Mouse (Mus musculus) limb, embryonic 10.5 days (tissue): Measurements from ENCODE around the gene Olfr12. TPM values are rescaled to one million over a fixed set of nuclear protein-coding genes. Genes with fewer than 3 reads are reported as not detected.

ENCODE experiments used
- DNase-seq: peaks from one replicate; pipeline ENCODE4 v3.0.0-alpha.2; 2017; ENCODE audit warnings: low spot score
- H3K27ac ChIP-seq: fragments of 300-500 bp; sonication (generic); 2 replicates; pipeline ENCODE4 v1.5.1; 2016; ENCODE audit warnings: mild to moderate bottlenecking
- H3K27me3 ChIP-seq: fragments of 300-500 bp; sonication (generic); 2 replicates; pipeline ENCODE4 v1.6.1; 2016; ENCODE audit warnings: low read depth, mild to moderate bottlenecking; ENCODE audit not compliant: poor library complexity, severe bottlenecking
- H3K36me3 ChIP-seq: fragments of 300-500 bp; sonication (generic); 2 replicates; pipeline ENCODE4 v1.6.1; 2016; ENCODE audit warnings: mild to moderate bottlenecking, moderate library complexity
- H3K4me1 ChIP-seq: fragments of 300-500 bp; sonication (generic); 2 replicates; pipeline ENCODE4 v1.6.1; 2016
- H3K4me3 ChIP-seq: fragments of 300-500 bp; sonication (generic); 2 replicates; pipeline ENCODE4 v1.5.1; 2016; ENCODE audit warnings: mild to moderate bottlenecking, moderate library complexity
- H3K9me3 ChIP-seq: fragments of 300-500 bp; sonication (generic); replicated peaks from 2 replicates; pipeline ENCODE4 v1.6.1; 2016; ENCODE audit warnings: mild to moderate bottlenecking
- WGBS: fragments of 180-500 bp; shearing (Covaris S2); methylation state at CpG from one replicate; pipeline ENCODE4 v1.1.7; 2016; 5-methylcytosine and 5-hydroxymethylcytosine counted together
- polyA plus RNA-seq: library from polyadenylated mRNA; unstranded; fragments of >200 nt; fragmentation: Nextera tagmentation; extraction: Ambion mirVana; gene quantifications from 2 replicates; pipeline ENCODE4 v1.2.1, GENCODE M21; 2016

Gene Olfr12
- polyA plus RNA-seq, 1 experiment from 2014 or later: not detected

DNA sequence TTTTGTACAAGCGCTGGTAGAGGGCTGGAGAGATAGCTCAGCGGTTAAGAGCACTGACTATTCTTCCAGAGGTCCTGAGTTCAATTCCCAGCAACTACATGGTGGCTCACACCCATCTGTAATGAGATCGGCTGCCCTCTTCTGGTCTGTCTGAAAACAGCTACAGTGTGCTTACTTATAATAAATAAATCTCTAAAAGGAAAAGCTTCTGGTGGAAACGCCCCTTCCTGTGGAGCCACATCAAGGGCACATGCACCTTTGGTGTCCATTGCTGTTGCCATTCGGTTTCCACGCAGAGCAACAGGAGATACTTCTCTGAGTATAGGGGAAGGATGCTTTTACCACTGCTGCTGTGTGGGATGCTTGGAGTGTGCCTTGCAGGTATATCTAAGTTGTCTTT, 15.4 kb downstream of the Olfr12 start:
- H3K9me3 ChIP-seq: no peaks in the 10 kb centered on the region
- WGBS: 68% methylated on average over 6 of the region's 6 CpGs
- DNase-seq: no peak
- H3K4me3 ChIP-seq: no peak overlapping the region
- no peaks in the 10 kb centered on the region for H3K27me3 ChIP-seq
- H3K36me3 ChIP-seq: peaks cover 28% of the 10 kb centered on the region
- H3K27ac ChIP-seq: no peak overlapping the region
- H3K4me1 ChIP-seq: no peaks in the 10 kb centered on the region

DNA sequence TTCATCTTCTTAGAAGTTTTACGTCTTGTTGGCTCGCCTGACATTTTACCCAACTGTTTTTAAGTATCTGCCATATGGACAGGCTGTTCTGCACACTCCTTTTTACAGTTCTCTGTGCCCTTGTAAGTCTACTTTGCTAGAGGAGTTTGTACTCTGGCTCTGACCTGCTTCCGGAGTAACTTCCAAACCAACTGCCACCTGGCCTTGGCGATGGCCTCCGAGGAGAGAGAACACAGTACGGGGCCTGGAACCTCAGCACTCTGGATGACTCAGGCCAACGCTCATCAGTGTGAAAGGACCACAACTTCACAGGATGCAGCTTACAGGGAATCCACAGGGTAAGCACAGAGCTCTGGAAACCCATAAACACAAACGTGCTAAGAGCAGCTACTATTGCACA, 16.1 kb downstream of the Olfr12 start:
- Histone ChIP-seq H3K27ac (no peak overlapping the region), H3K9me3 (no peaks in the 10 kb centered on the region), H3K4me3 (no peak overlapping the region), H3K4me1 (no peaks in the 10 kb centered on the region), H3K27me3 (no peaks in the 10 kb centered on the region), H3K36me3 (peaks cover 36% of the 10 kb centered on the region)
- 88% methylated on average over 8 of the region's 8 CpGs for WGBS
- DNase-seq: no peak

DNA sequence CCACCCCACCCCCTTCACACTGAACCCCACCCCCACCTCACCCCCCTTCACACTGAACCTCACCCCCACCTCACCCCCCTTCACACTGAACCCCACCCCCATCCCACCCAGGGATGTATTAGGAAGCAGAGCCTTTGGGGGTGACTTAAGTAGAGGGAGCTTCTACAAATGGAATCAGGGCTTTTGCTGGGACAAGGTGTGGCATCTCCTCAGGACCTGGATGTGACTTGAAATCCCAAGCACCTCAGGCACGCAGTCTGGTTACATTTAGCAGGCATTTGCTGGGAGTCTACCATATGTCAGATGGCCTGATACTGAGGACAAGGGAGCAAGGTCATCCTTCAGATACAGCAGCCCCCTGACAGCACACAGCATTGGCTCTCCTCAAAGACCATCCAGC, 17.0 kb downstream of the Olfr12 start:
- H3K9me3 ChIP-seq: no peaks in the 10 kb centered on the region
- WGBS: 64% methylated on average over 1 of the region's 1 CpGs
- no peak for DNase-seq
- H3K4me3 ChIP-seq: no peak overlapping the region
- H3K4me1 ChIP-seq: no peaks in the 10 kb centered on the region
- peaks cover 44% of the 10 kb centered on the region for H3K36me3 ChIP-seq
- no peaks in the 10 kb centered on the region for H3K27me3 ChIP-seq
- peak overlapping the region; percentile 50; the same call in 1 of the 2 replicates for H3K27ac ChIP-seq

DNA sequence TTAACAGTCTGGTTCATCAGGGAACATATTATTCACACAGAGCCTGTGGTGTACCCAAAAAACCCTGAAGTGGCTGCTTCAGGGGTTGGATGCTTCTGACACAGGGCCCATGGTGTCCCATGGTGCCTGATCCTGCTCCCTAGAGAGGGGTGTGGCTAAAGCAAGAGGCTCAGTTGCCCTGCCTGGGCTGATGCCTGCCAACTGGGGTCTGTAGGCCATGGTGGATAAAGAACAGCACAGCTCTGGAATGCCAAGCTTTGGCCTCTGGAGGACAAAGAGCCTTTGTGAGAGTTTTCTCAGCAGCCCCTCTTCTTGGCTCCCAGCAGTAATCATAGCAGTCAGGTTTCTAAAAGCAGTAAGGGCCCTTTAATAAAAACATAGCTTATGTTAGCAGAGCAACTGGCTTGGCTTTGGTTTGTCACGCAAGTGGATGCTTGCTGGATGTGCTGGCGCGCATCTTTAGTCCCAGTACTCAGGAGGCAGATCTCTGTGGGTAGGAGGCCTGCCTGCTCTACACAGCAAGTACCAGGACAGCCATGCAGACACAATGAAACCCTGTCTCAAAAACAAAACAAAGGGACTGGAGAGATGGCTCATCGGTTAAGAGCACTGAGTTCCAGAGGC, 17.5 kb downstream of the Olfr12 start:
- H3K27ac ChIP-seq: peak overlapping the region; percentile 50; the same call in 1 of the 2 replicates
- H3K27me3 ChIP-seq: no peaks in the 10 kb centered on the region
- DNase-seq: no peak
- 86% methylated on average over 4 of the region's 4 CpGs for WGBS
- no peak overlapping the region for H3K4me3 ChIP-seq
- H3K9me3 ChIP-seq: no peaks in the 10 kb centered on the region
- 0 out of 2 replicates have a peak, but pooled peaks cover 3% of the 10 kb centered on the region for H3K4me1 ChIP-seq
- H3K36me3 ChIP-seq: peaks cover 50% of the 10 kb centered on the region

DNA sequence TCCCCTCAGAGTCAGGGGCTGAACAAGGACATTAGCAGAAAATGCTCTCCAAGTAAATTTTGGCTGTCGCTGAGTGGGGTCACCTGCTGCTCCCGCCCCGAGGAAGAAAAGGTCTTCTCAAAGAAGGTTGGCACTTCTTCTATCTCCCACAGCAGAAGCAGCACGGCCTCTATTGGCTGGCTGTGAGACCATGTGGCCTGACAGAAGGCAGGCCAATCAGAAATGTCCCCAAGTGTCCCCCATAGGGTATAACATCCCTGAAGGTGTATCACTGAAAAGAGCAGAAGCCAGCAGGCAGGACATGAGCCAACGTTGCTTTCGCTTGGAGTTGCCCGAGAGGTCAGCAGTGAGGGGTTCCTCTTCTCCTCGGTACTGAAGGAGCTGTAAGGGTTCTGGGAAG, 18.4 kb downstream of the Olfr12 start:
- Histone ChIP-seq H3K27ac (no peak overlapping the region; the same call in 1 of the 2 replicates), H3K27me3 (no peaks in the 10 kb centered on the region), H3K4me3 (no peak overlapping the region), H3K4me1 (peaks cover 12% of the 10 kb centered on the region), H3K36me3 (peaks cover 51% of the 10 kb centered on the region), H3K9me3 (no peaks in the 10 kb centered on the region)
- DNase-seq: no peak
- 85% methylated on average over 8 of the region's 8 CpGs for WGBS

DNA sequence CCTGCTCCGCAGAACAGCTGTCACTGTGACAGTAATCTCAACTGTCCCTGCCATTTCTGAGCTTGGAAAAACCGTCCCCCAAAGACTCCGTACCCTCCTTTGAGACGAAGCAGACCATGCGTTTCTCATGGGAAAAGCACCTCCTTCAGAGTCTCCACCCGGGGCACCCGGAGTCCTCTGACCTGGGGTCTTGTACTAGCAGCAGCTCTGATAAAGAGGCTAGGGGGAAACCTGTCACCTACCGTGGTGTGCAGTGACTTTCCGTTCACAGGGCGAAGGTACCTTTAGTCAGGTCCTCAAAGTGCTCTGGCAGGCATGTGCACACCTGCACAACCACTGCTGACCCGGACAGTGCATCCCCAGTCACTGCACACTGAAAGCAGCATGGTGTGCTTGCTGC, 19.1 kb downstream of the Olfr12 start:
- 95% methylated on average over 11 of the region's 11 CpGs for WGBS
- Histone ChIP-seq H3K27me3 (no peaks in the 10 kb centered on the region), H3K27ac (no peak overlapping the region), H3K4me1 (peaks cover 15% of the 10 kb centered on the region), H3K9me3 (no peaks in the 10 kb centered on the region), H3K4me3 (no peak overlapping the region), H3K36me3 (peaks cover 51% of the 10 kb centered on the region)
- no peak for DNase-seq

DNA sequence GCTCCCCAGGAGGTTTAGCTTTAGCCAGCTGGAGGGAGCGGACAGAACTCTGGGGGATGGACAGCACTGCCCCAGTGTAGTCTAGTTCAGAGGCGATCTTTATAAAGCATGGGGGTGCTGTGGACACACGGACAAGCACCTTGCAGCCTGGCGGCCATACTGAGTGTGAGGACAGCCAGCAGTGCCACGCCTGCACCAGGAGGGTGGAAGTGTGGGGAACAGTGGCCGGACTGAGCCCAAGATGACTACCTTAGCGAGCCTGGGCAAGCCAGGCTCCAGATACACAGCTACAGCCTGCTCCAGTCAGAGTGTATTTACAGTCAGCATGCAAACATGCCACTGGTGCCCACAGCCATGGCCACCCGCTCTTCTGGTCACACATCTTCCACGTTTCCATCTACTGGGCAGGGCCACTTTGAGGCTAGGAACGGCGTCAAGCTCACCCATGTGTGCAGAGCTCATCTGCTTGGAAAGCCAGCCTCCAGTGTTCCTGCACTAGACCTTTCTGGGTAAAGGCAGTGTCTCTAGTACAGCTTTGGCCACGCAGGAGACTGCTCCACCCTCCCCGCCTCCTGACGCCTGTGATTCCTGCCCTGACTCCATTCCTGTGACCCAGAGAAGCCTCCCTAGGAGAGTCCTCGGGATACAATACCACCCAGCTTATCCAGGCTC, 20.0 kb downstream of the Olfr12 start:
- Histone ChIP-seq H3K9me3 (no peaks in the 10 kb centered on the region), H3K4me1 (peaks cover 23% of the 10 kb centered on the region), H3K27ac (no peak overlapping the region), H3K27me3 (no peaks in the 10 kb centered on the region), H3K36me3 (peaks cover 51% of the 10 kb centered on the region), H3K4me3 (no peak overlapping the region)
- DNase-seq: no peak
- WGBS: 94% methylated on average over 15 of the region's 15 CpGs

DNA sequence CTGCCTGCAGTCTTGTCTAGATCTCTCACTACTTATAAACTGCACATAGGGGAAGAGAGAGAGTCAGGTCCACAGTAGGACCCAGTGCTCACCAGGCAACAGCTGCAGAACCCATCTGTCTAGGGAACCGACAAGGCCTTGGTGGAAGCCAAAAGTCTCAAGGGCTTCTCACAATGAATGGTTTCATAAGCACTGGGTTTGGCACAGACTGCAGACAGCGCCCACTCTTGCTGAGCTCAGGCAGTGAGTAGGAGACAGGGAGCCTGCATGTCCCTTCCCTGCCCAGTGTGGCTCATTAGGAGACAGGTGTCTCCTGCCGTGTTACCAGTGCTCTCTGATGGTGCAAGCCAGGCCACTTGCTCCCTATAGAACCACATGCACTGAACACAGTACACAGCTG, 20.6 kb downstream of the Olfr12 start:
- Histone ChIP-seq H3K4me3 (no peak overlapping the region), H3K9me3 (no peaks in the 10 kb centered on the region), H3K36me3 (peaks cover 51% of the 10 kb centered on the region), H3K27ac (no peak overlapping the region), H3K27me3 (no peaks in the 10 kb centered on the region), H3K4me1 (peaks cover 25% of the 10 kb centered on the region)
- 94% methylated on average over 3 of the region's 3 CpGs for WGBS
- DNase-seq: no peak

DNA sequence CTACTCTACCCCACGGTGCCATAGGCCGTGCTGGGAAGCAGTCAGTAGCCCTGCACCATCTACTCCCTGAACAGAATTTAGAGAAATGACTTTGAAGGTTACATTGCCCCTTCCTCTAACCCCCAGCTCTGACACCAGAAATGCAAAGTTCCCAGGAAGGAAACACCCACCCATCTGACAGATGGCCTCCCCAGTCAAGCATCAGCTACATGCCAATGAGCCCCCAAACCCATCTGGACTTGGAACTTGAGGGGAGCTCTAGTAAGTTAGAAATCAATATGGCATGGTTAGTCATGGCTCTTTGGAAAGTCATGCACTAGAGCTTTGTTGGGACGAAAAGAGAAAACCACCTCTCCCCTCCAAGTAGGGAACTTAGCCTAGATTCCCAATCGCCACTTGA, 21.1 kb downstream of the Olfr12 start:
- H3K4me1 ChIP-seq: peaks cover 25% of the 10 kb centered on the region
- no peaks in the 10 kb centered on the region for H3K9me3 ChIP-seq
- no peak overlapping the region for H3K4me3 ChIP-seq
- DNase-seq: no peak
- 95% methylated on average over 4 of the region's 4 CpGs for WGBS
- H3K27me3 ChIP-seq: no peaks in the 10 kb centered on the region
- H3K27ac ChIP-seq: no peak overlapping the region
- peaks cover 51% of the 10 kb centered on the region for H3K36me3 ChIP-seq

DNA sequence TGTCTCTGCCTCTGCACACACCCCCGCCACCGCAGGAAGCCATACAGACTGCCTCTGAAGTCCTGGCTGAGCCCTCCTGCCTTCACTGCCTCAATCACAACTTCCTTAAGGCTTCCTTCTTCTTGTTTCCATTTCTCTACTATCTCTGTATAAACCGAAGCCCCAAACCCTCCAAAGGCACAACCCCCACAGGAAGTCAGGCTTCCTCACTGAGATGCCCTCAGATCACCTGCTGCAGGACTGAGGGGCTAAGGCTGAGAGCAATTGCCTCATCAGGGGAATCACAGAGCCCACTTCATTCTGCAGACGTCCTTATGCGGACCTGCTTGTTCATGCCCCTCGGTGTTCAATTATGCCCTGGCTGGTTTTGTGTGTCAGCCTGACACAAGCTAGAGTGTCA, 22.8 kb downstream of the Olfr12 start:
- Histone ChIP-seq H3K27me3 (no peaks in the 10 kb centered on the region), H3K36me3 (peaks cover 47% of the 10 kb centered on the region), H3K4me1 (peaks cover 25% of the 10 kb centered on the region), H3K27ac (no peak overlapping the region), H3K4me3 (peak overlapping the region; percentile 85; the same call in 1 of the 2 replicates), H3K9me3 (no peaks in the 10 kb centered on the region)
- 91% methylated on average over 6 of the region's 6 CpGs for WGBS
- DNase-seq: no peak

DNA sequence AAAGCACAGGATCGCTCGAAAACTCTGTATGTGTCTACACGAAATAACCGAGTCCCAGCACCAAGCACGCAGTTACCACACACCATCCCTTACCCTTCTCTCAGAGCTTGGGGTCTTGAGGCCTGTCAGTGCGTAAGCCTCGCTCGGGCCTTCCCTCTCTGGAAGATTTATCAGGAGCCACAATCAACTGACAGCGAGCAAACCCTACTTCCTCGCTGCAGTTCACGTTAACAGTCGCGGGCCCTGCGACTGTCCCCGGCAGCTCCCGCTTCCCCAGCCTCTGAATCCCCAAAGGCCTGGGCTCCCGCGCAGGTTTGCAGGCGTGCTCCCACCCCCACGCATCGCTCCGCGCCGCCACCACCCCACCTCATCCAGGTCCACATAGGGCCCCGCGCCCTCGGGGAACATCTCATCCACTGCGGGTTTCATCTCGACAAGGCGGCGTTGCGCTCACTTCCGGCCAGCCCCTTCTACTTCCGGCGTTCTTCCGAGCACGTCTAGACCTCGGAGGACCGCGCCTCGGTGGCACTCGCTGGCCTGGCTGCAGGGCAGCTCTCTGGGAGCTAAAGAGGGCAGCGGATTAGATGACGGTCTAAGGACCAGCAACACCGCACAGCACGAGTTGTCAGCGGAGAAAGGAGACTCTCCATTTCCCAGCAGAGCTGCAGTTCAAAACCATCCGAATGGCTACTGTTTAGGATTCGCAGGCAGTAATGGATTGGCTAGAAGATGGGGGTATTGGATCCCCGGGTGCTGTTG, 24.1 kb downstream of the Olfr12 start, which contains the start of gene Cops9:
TSS of gene Cops9 (minus strand) at position 472 of the 759 bp plus-strand sequence.
- no peaks in the 10 kb centered on the region for H3K9me3 ChIP-seq
- H3K4me3 ChIP-seq: peak within 1 kb of the TSS; percentile 85
- 2% methylated on average over 50 of the region's 50 CpGs for WGBS
- peak within 1 kb of the TSS; percentile 87 for H3K27ac ChIP-seq
- H3K4me1 ChIP-seq: peaks cover 25% of the 10 kb centered on the region
- peak; percentile 95 for DNase-seq
- peaks cover 35% of the 10 kb centered on the region for H3K36me3 ChIP-seq
- H3K27me3 ChIP-seq: no peaks in the 10 kb centered on the region

DNA sequence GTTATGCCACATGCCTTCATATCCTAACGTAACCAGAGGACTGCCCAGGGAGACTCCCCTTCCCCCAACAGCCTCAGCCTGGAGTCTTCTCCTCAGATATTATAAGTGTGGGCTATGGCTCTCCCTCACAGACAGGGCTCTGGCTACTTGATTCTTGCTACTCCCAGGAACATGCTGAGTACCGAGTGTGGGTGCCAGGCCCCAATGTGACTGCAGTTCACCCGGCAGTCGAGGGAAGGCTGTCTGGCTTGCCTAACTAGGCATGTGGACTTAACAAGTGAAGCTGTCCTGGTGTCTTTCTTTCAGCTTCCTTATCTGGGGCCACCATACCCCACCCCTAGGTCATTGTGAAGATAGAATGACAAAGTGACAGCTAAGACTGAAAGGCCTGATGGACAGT, 26.1 kb downstream of the Olfr12 start:
- Histone ChIP-seq H3K36me3 (peaks cover 15% of the 10 kb centered on the region), H3K9me3 (no peaks in the 10 kb centered on the region), H3K27me3 (no peaks in the 10 kb centered on the region), H3K4me1 (peaks cover 34% of the 10 kb centered on the region), H3K27ac (no peak overlapping the region), H3K4me3 (no peak overlapping the region)
- DNase-seq: no peak
- 78% methylated on average over 4 of the region's 4 CpGs for WGBS

DNA sequence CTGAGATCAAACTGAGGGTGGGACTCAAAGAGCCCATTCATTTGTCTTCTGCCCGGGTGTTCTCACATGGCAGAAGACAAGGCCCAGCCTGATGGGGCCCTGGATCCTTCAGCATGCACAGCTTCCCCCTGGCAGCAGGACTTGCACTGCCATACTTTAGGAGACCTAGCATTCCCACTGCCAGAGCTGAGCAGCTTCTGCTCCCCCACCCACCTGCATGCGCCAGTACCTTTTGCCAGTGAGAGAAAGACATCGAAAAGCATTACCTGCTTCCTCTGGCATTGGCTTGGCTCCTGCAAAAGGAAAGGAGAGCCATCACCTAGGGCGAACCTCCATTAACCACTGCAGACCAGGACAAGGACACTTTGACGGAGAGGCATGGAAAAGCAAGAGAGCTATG, 27.3 kb downstream of the Olfr12 start:
- Histone ChIP-seq H3K9me3 (no peaks in the 10 kb centered on the region), H3K27ac (no peak overlapping the region), H3K27me3 (no peaks in the 10 kb centered on the region), H3K4me3 (no peak overlapping the region), H3K4me1 (peaks cover 34% of the 10 kb centered on the region), H3K36me3 (peaks cover 3% of the 10 kb centered on the region; the same call in 1 of the 2 replicates)
- no peak for DNase-seq
- WGBS: 82% methylated on average over 5 of the region's 5 CpGs
